Mouse (Mus musculus) midbrain, embryonic 14.5 days (tissue): Measurements from ENCODE around the gene Srebf1. TPM values are rescaled to one million over a fixed set of nuclear protein-coding genes. Genes with fewer than 3 reads are reported as not detected.
A peak's percentile ranks its signal among the peaks of the same experiment; 100 is the strongest.

Source experiments
- ATAC-seq: fragments of 200-750 bp; cut with Nextera tagmentation; 2 replicates; pipeline ENCODE4 v1.8.0; 2017; ENCODE audit warnings: moderate number of reproducible peaks, moderate library complexity; ENCODE audit not compliant: low FRiP score, low TSS enrichment
- DNase-seq: peaks from one replicate; pipeline ENCODE4 v3.0.0-alpha.2; 2015
- H3K27ac ChIP-seq: fragments of 300-500 bp; sonication (generic); replicated peaks from 2 replicates; pipeline ENCODE4 v1.5.1; 2014; ENCODE audit warnings: mild to moderate bottlenecking, low read depth, low read length, moderate library complexity
- H3K27me3 ChIP-seq: fragments of 300-500 bp; sonication (generic); 2 replicates; pipeline ENCODE4 v1.6.1; 2014; ENCODE audit warnings: low read length, control low read depth, mixed read lengths; ENCODE audit not compliant: control insufficient read depth, insufficient read depth
- H3K36me3 ChIP-seq: fragments of 300-500 bp; sonication (generic); 2 replicates; pipeline ENCODE4 v1.6.1; 2014; ENCODE audit warnings: low read length, control low read depth; ENCODE audit not compliant: control insufficient read depth, insufficient read depth
- H3K4me1 ChIP-seq: fragments of 300-500 bp; sonication (generic); 2 replicates; pipeline ENCODE4 v1.6.1; 2014; ENCODE audit warnings: mild to moderate bottlenecking, antibody characterized with exemption, low read length, control low read depth; ENCODE audit not compliant: control insufficient read depth, insufficient read depth
- H3K4me2 ChIP-seq: fragments of 300-500 bp; sonication (generic); 2 replicates; pipeline ENCODE4 v1.6.1; 2014; ENCODE audit warnings: mild to moderate bottlenecking, low read length, moderate library complexity
- H3K4me3 ChIP-seq: fragments of 300-500 bp; sonication (generic); replicated peaks from 2 replicates; pipeline ENCODE4 v1.5.1; 2014; ENCODE audit warnings: low read depth, low read length
- H3K9ac ChIP-seq: fragments of 300-500 bp; sonication (generic); replicated peaks from 2 replicates; pipeline ENCODE4 v1.6.1; 2014; ENCODE audit warnings: mild to moderate bottlenecking, low read length, moderate library complexity
- H3K9me3 ChIP-seq: fragments of 300-500 bp; sonication (generic); 2 replicates; pipeline ENCODE4 v1.6.1; 2016; ENCODE audit warnings: low read length, control low read depth, mixed read lengths; ENCODE audit not compliant: control insufficient read depth
- WGBS: fragments of 180-500 bp; shearing (Covaris S2); extraction: QIAGEN DNeasy Blood & Tissue Kit; methylation state at CpG from one replicate; pipeline ENCODE4 v1.1.7; 2014; 5-methylcytosine and 5-hydroxymethylcytosine counted together
- polyA plus RNA-seq: library from polyadenylated mRNA; unstranded; fragments of >200 nt; fragmentation: Nextera tagmentation; extraction: Ambion mirVana; gene quantifications from 2 replicates; pipeline ENCODE4 v1.2.1, GENCODE M21; 2014

Srebf1 gene
- polyA plus RNA-seq, 1 experiment from 2014 or later: 34.5 TPM

- no peak overlapping the region for H3K4me3 ChIP-seq
- 0 out of 2 replicates have a peak overlapping the region, but pooled peaks have one; percentile 6 for H3K9ac ChIP-seq
- no peaks in the 10 kb centered on the region for H3K27me3 ChIP-seq
- no peak overlapping the region for H3K4me2 ChIP-seq
- H3K9me3 ChIP-seq: no peaks in the 10 kb centered on the region
- ATAC-seq (no peak), DNase-seq (no peak)
- peaks cover 24% of the 10 kb centered on the region; the same call in 1 of the 2 replicates for H3K36me3 ChIP-seq
- no peaks in the 10 kb centered on the region for H3K4me1 ChIP-seq
- 47% methylated on average over 3 of the region's 3 CpGs for WGBS
- H3K27ac ChIP-seq: no peak overlapping the region
Observed at GRCm38 (mm10) chr11:60231326-60231725, 8.9 kb upstream of the Srebf1 start.

DNA sequence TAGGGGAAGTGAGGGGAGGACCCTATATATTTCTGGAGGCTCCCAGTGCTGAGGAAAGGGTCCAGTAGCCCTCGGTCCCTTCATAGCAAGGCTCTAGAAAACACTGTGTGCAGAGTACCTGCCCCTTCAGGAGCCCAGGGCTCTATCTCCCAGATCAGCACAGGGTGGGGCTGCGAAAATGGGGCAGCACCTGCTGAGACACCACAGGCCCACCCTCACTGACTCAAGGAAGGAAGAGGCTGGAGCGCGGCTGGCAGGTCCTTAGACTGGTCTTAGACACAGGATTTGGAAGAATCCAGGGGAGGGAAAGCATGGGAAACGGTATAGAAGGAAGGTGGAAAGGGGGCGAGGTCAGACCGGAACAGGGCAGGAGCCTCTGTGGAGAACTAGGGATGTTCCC is 8.1 kb upstream of the Srebf1 start:
- Histone ChIP-seq H3K4me2 (no peak overlapping the region), H3K27me3 (no peaks in the 10 kb centered on the region), H3K4me3 (no peak overlapping the region), H3K4me1 (no peaks in the 10 kb centered on the region), H3K27ac (no peak overlapping the region), H3K9ac (no peak overlapping the region), H3K9me3 (no peaks in the 10 kb centered on the region), H3K36me3 (peaks cover 24% of the 10 kb centered on the region; the same call in 1 of the 2 replicates)
- 87% methylated on average over 7 of the region's 7 CpGs for WGBS
- DNase-seq (no peak), ATAC-seq (no peak)

DNA sequence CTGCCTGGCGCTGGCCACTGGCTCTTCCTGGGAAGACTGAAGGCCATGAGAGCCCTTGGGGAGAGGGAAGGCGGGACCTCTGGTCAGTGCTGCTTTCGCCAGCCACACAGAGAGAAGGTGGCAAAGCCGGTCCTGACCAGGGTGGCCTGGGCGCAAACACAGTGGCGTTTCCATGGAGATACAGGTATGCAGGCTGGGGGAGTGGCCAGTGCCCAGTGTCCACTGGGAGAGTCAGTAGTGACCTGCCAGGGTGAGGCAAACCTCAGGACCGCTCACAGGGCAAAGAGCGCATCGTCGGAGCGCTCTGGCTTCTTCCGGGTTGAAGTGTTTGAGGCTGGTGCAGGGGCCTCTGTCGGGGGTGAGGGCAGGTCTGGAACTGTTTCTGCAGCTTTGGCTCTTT is 7.4 kb upstream of the Srebf1 start:
- WGBS: 77% methylated on average over 13 of the region's 13 CpGs
- no peaks in the 10 kb centered on the region for H3K4me1 ChIP-seq

GRCm38 (mm10) chr11:60228525-60228924 is 6.1 kb upstream of the Srebf1 start:
- Histone ChIP-seq H3K27me3 (no peaks in the 10 kb centered on the region), H3K27ac (no peak overlapping the region), H3K4me2 (no peak overlapping the region), H3K4me1 (no peaks in the 10 kb centered on the region), H3K4me3 (no peak overlapping the region), H3K9ac (no peak overlapping the region), H3K9me3 (no peaks in the 10 kb centered on the region), H3K36me3 (peaks cover 20% of the 10 kb centered on the region; the same call in 1 of the 2 replicates)
- ATAC-seq (no peak), DNase-seq (no peak)
- WGBS: 76% methylated on average over 3 of the region's 3 CpGs

More for the DNA sequence above, 7.4 kb upstream of the Srebf1 start:
- H3K4me2 ChIP-seq: no peak overlapping the region
- no peak for DNase-seq
- no peak overlapping the region for H3K27ac ChIP-seq
- peaks cover 20% of the 10 kb centered on the region; the same call in 1 of the 2 replicates for H3K36me3 ChIP-seq
- H3K27me3 ChIP-seq: no peaks in the 10 kb centered on the region
- H3K9me3 ChIP-seq: no peaks in the 10 kb centered on the region
- H3K9ac ChIP-seq: no peak overlapping the region
- H3K4me3 ChIP-seq: no peak overlapping the region
- ATAC-seq: no peak

DNA sequence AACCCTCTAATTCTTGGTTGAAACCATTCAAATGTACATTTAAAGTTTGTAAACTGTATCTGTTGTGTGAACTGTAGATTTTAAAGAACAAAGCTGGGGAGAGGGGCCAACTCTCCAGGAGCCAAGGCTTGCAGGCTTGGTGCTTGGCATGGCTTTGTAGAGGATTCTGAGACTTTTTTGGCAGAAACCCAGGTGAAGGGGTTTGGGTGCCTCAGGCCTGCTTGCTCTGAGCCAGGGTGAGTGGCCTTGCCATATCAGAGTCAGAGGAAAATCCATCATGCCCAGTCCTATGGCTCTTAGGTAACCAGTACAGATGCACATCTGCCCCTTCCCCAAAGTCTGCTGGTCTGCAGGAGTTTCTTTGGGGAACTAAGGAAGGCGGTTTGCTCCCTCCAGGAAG is 3.5 kb upstream of the Srebf1 start:
- no peak for ATAC-seq

DNA sequence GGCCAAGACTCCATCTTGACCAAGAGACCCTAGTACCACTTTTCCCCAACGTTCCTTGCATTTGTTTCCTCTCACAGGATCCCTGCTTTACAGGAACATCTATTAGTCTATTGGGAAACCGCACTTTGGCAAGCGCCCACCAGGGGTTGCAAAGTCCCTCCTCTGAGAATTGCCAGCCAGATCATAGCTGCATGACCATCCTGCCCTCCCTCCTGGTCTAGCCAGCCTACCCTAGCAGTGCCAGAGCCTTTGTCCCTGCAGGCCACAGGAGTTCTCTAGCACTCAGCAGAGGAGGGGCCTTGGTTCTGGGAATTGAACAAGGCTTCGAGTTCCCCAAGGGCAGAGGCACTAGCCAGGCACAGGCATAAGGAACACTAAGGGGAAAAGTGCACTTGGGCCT is 2.3 kb upstream of the Srebf1 start:
- Histone ChIP-seq H3K4me2 (no peak overlapping the region), H3K9ac (no peak overlapping the region), H3K27me3 (no peaks in the 10 kb centered on the region), H3K9me3 (no peaks in the 10 kb centered on the region), H3K4me3 (no peak overlapping the region), H3K27ac (no peak overlapping the region), H3K36me3 (peaks cover 13% of the 10 kb centered on the region; the same call in 1 of the 2 replicates), H3K4me1 (peaks cover 10% of the 10 kb centered on the region)
- ATAC-seq: no peak
- no peak for DNase-seq
- 64% methylated on average over 4 of the region's 4 CpGs for WGBS

More for the DNA sequence above, 3.5 kb upstream of the Srebf1 start:
- Histone ChIP-seq H3K27me3 (no peaks in the 10 kb centered on the region), H3K36me3 (peaks cover 20% of the 10 kb centered on the region; the same call in 1 of the 2 replicates), H3K4me1 (peaks cover 7% of the 10 kb centered on the region), H3K4me3 (no peak overlapping the region), H3K9ac (no peak overlapping the region), H3K27ac (no peak overlapping the region), H3K9me3 (no peaks in the 10 kb centered on the region), H3K4me2 (no peak overlapping the region)
- no peak for DNase-seq
- WGBS: 55% methylated on average over 1 of the region's 1 CpGs

DNA sequence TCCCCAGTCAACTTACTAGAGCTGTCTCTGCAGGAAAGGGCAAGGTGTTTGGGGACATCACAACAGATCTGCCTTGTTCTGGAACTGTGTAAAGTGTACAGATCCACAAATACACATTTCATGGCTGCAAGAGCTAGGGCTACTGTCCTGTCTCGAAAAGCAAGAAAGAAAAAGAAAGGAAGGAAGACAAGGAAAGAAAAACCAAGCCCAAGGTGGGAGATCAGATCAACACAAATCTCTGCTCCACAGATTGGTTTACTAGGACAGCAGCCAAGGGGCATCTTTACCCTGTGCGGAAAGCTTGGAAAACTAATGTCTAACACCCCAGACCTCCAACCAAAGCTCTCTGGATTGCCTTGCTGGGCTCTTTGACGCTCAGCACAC is 304 bp downstream of the Srebf1 start:
- H3K4me1 ChIP-seq: peaks cover 10% of the 10 kb centered on the region
- 57% methylated on average over 3 of the region's 3 CpGs for WGBS
- ATAC-seq (no peak), DNase-seq (no peak)
- H3K9ac ChIP-seq: no peak overlapping the region
- no peaks in the 10 kb centered on the region for H3K27me3 ChIP-seq
- no peaks in the 10 kb centered on the region for H3K9me3 ChIP-seq
- H3K36me3 ChIP-seq: no peaks in the 10 kb centered on the region
- no peak overlapping the region for H3K4me3 ChIP-seq
- peak overlapping the region; percentile 56 for H3K4me2 ChIP-seq
- no peak overlapping the region for H3K27ac ChIP-seq

- Histone ChIP-seq H3K27me3 (no peaks in the 10 kb centered on the region), H3K4me1 (peaks cover 10% of the 10 kb centered on the region), H3K4me2 (no peak overlapping the region), H3K9me3 (no peaks in the 10 kb centered on the region), H3K36me3 (no peaks in the 10 kb centered on the region), H3K4me3 (no peak overlapping the region), H3K9ac (no peak overlapping the region), H3K27ac (no peak overlapping the region)
- 92% methylated on average over 6 of the region's 6 CpGs for WGBS
- ATAC-seq: no peak
- DNase-seq: no peak
Observed at GRCm38 (mm10) chr11:60221425-60221824, 956 bp downstream of the Srebf1 start.

GRCm38 (mm10) chr11:60220291-60220804 is 2.0 kb downstream of the Srebf1 start:
- peak; percentile 92 for DNase-seq
- under 1% methylated on average over 46 of the region's 46 CpGs for WGBS
- no peaks in the 10 kb centered on the region for H3K9me3 ChIP-seq
- H3K4me2 ChIP-seq: peak overlapping the region; percentile 68
- H3K36me3 ChIP-seq: no peaks in the 10 kb centered on the region
- peak overlapping the region; percentile 58 for H3K4me3 ChIP-seq
- H3K27me3 ChIP-seq: no peaks in the 10 kb centered on the region
- H3K9ac ChIP-seq: peak overlapping the region; percentile 57
- ATAC-seq: peak; percentile 65
- H3K27ac ChIP-seq: 0 out of 2 replicates have a peak overlapping the region, but pooled peaks have one; percentile 13
- peaks cover 10% of the 10 kb centered on the region for H3K4me1 ChIP-seq
